Mouse (Mus musculus): ENCODE measurements around the gene Smg6.

Gene Smg6

DNA sequence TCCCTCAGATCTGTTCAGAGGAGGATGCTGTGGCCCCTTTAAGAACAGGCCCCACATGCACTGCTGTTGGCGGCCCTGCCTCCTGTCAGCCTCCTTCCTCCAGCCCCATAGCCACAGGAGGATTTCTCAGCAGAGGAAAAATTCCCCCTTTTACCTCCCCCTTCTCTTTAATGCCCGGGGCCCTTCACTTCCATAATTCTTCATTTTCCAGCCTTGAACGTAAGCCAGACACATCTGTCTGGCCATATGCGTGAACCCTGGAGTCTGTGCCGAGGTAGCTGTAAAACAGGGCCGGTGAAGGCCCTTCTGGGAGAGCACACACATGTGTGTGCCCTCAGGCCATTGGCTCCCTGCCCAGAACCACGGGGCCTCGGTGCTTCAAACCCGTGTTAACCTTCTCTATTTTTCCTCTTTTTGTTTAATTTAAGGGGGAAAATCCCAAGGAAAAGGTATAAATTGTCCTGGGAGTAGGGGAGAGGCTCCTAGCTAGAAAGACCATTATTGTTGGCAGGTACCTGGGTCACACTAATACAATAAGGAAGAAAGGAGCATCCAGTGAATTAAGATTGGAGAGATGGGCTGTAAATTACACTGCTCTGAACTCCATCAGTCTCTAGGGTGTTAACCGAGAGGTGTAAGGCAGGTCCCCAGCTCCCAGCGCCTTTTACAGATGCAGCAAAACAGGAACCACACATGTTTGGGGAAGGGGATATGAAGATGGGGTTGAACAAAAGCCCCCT, 221.7 kb downstream of the Smg6 start:
- no peak for DNase-seq (ENCODE audit: low read depth, low spot score)

- DNase-seq (ENCODE audit: low read depth, low spot score), result no peak
These were observed 222.2 kb downstream of the Smg6 start for GRCm38 (mm10) chr11:75147846-75148168.

GRCm38 (mm10) chr11:75148332-75149035, 222.9 kb downstream of the Smg6 start:
- DNase-seq (ENCODE audit: low read depth, low spot score), result no peak

- DNase-seq (ENCODE audit: low read depth, low spot score), result no peak
These were observed 224.7 kb downstream of the Smg6 start for GRCm38 (mm10) chr11:75150346-75150745.

DNA sequence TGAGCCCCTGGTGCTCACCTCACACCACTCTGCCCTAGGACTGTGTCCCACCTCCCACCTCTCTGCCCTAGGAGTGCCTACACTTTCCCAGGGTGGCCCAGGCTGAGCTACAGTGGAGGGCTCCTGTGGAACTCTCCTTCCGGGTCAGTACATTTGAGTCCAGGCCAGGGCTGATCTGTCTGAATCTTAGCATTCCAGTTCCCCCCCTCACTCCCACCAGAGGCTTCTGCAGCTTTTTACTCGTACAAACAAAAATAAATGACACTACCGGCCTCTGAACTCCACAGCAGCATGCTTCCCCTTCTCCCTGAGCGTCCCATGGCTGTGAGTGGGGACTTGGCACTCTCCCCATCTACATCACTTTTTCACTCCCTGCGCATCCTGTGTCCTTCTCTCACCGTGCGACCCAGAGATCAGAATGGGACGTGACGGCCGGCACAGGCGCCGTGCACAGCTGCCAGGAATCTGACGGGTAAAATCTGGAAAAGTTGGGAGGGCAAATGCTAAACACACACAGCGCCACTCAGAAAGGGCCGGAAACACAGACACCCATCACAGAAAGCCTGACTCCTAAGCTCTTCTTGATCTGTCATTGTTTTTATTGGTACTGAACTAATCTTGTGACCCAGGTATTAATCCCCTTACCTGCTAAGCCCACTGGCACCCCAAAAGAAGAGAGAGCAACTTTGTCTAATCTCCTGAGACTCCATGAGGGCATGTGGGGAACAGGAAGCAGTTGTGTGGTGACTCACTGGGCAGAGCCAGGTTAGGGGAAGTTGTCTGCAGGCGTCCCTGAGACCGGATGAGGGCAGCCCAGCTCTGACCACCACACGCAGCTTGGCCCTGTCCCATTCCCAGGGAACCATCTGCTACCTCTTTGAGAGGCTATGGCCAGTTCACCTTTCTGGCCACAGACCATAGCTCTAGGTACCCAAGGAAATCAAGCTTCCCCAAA, 227.3 kb downstream of the Smg6 start:
- no peak for DNase-seq (ENCODE audit: low read depth, low spot score)

DNA sequence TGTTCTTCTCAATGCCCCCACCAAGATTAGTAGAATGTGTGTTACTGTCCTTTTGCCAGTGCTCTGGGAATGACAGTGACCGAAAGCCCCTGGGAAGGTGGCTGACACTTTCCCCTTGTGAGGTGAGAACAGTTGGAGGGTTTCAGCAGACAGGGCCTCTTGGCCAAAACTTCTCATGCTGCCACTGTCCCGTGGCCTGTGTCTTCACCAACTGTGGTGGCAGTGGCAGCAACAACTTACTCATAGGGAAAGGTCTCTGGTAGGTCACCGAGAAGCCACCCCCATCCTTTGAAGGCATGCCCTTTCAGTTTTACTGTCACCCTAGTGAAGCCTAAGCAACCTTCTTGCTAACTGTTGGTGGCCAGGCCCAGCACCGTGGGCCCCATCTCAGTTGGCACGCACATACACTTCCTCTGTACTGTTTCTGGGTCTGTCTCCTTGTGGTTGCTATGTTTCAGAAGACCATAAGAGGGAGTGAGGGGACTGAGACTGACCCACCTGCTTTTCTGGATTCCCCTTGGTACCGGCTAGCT, 228.5 kb downstream of the Smg6 start:
- DNase-seq (ENCODE audit: low read depth, low spot score), result no peak

GRCm38 (mm10) chr11:75155985-75156384, 230.4 kb downstream of the Smg6 start:
- DNase-seq (ENCODE audit: low read depth, low spot score), result no peak

GRCm38 (mm10) chr11:75156416-75156815, 230.8 kb downstream of the Smg6 start:
- DNase-seq (ENCODE audit: low read depth, low spot score), result no peak

GRCm38 (mm10) chr11:75157037-75157436, 231.4 kb downstream of the Smg6 start:
- DNase-seq (ENCODE audit: low read depth, low spot score), result no peak

- DNase-seq (ENCODE audit: low read depth, low spot score), result no peak
These were observed 232.3 kb downstream of the Smg6 start for GRCm38 (mm10) chr11:75157901-75158300.

DNA sequence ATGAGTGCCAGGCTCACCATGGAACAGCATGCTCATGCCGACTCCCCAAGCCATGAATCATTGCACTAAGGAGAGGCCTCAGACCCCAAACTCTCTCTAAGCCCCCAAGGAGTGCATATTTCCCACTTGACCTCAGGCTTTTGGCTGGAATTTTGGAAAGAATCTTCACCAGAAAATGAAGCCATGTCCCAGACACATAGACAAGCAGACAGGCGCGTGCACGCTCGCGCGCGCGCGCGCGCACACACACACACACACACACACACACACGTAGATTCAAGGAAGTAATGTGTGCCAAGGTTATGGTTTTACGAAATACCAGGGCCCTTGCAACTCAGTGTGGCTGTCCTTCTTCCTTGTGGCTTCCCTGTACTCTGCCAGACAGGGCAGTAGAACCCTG, 232.8 kb downstream of the Smg6 start:
- DNase-seq (ENCODE audit: low read depth, low spot score), result no peak

DNA sequence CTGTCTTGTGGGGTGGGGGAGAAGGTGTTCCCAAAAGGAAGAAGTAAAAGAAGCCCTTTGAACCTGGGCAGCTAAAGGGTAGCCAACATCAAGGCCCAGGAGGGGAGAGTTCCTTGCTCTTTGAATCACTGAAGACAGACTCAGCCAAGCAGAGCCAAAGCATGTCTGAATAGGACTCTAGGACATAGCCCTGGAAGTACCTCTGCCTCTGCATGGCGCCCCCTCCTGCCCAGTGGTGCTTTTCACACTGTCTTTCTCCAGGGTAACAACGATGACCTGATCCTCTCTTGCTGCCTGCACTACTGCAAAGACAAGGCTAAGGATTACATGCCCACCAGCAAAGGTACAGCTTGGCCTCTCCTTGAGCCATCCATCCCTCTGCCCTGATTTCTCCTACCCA, 233.9 kb downstream of the Smg6 start:
- no peak for DNase-seq (ENCODE audit: low read depth, low spot score)

DNA sequence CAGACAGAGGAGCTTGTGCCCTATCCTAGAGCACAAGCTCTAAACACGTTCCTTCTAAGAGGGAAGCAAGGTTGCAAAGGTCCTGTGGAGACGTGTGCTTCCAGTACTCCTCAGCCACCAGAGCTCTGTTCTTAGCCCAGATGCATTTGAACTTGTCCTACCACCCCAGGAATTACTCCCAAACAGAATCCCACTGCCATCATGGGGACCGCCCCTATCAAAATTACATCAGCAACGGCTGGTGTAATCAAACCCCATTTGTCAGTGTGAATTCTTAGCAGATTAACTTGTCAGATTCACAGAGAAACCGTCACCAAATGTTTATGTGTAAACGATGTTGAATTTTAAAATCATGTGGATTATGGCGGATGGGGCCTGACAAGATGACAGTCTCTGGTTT, 235.3 kb downstream of the Smg6 start:
- DNase-seq (ENCODE audit: low read depth, low spot score), result no peak

- no peak for DNase-seq (ENCODE audit: low read depth, low spot score)
These were observed 235.9 kb downstream of the Smg6 start for GRCm38 (mm10) chr11:75161417-75162008.

GRCm38 (mm10) chr11:75162591-75163080, 237.0 kb downstream of the Smg6 start:
- no peak for DNase-seq (ENCODE audit: low read depth, low spot score)

DNA sequence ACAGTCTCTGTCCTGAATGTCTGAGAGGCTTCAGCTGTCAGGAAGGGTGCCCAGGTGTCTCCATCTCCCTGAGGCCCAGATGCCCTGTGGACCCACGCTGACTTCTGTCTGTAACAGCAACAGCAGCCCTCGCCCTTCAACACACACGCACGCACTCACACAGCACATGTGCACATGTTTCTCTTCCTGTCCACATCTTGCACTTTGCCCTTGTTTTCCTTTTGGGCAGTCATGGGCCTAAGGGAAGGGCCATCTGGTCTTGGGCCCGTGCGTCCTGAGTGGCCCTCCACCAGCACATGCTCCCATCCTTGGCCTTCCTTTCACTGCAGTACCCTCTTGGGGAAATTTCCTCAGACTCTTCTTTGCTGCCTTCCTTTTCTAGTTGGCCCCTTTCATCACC, 237.8 kb downstream of the Smg6 start:
- no peak for DNase-seq (ENCODE audit: low read depth, low spot score)

- DNase-seq (ENCODE audit: low read depth, low spot score), result no peak
These were observed 238.4 kb downstream of the Smg6 start for GRCm38 (mm10) chr11:75164051-75164450.

DNA sequence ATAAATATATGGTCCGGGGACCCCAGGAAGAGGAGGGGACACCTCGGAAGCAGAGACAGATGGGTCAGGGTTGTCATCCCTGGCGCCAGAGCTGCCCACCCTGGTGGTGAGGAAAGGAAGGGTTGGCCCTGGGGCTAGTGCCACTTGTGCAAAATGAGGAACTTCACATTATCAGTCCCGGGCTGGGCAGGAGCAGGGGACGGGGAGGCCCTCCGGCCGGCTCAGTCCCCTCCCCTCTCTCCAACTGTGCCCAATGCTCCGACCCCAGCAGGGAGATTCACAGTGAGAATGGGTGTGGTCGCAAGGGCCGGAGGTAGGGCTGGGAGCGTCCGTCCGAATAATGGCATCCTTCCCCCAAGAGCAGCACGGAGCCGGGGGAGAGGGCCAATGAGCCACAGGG, 239.1 kb downstream of the Smg6 start:
- DNase-seq (ENCODE audit: low read depth, low spot score), result no peak

DNA sequence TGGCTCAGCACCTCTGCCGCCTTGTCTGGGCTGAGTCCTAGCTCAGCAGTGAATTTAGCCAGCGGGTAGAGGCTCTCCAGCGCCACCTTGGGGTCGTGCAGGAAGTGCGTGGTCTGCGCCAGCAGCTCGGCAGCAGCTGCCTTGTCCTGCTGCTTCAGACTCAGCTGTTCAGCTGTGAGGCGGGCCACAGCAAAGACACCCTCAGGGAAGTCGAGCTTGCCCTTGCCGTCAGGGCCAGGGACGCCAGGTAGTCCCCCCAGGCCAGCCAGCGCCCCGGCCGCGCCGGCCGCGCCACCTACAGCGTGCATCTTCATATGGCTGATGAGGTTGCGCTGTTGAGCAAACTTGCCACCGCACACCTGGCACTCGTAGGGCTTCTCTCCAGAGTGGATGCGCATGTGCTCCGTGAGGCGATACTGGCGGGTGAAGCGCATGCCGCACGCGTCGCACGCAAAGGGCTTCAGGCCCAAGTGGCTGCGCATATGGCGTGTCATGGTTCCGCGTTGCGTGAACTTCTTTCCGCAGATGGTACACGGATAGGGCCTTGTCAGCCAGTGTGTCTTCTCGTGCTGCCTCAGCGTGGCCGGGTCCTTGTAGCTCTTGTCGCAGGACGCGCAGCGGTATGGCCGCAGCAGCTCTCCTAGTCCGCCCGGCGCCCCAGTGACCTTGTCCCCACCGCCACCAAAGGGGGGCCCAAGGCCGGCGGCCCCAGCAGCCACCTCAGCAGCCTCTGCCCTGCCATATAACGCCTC, 240.0 kb downstream of the Smg6 start:
- DNase-seq (ENCODE audit: low read depth, low spot score), result no peak

DNA sequence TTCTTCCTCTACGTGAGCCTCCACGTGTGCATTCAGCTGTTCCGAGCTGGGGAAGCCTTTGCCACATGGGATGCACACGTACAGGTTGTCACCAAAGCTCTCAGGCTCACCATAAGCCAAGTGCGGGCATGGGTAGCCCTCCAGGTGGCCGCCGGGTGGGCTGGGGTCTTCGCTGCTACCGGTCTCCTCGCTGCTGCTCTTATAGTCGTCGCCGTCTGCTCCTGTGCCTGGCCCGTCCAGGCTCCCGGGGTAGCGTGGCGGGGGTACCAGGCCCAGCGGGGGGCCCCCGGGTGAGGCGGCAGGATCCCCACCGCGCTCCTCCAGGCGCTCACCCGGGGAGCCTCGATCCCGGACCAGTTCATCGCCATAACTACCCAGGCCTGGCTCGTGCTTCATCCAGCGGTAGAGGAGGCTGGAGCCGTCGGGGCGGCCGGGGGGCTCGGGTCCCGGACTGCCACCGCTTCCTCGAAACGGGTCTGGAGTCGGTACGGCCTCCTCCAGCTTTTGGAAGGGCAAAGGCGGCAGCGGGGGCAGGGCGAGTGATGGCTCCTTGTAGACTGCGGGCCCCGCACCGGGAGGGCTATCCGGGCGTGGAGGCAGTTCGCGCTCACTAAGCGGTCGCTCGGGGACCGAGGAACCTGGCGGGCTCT, 240.7 kb downstream of the Smg6 start:
- DNase-seq (ENCODE audit: low read depth, low spot score), result no peak
